Mouse (Mus musculus): ENCODE measurements around the gene Ip6k3. TPM values are rescaled to one million over a fixed set of nuclear protein-coding genes. Genes with fewer than 3 reads are reported as not detected.

The Ip6k3 gene
- polyA plus RNA-seq, 1 experiment from 2014 or later = 0.18 TPM

DNA sequence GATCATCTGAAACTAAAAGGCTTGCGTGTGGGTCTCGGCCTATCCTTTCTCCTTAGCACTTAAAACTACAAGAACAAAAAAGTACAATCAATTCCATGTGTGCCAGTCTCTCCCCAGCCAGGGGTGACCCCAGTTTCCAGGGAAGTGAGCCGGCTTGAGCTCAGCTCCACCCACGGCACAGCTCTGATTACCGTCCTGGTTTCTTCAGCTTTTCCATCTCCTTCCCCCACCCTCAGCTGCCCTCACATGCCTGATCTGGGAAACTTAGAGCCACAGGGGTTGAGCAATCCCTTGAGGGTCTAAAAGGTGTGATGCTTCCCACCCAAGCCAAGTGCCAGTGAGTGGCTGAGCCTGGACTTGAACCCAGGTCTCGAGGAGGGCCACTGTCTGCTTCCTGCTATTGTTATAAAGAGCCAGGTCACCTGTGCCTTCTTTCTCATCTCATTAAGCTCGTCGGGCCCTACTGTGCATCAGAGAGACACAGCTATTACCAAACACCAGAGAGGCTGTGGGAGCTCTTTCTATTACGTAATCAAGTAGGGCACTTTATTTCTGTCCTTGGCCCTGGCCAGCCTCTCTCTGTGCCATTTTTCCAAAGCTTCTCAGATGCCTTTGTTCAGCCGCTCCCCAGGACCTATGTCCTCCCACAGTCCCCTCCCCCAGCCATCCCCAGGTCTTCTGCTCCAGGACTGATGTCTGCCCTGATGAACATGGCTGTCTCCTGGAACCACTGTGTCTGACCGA lies 2.5 kb upstream of the Ip6k3 start:
- H3K4me1 ChIP-seq (replicated peaks) = peaks cover 7% of the 10 kb centered on the region
- no peak overlapping the region for H3K9ac ChIP-seq
- H3K27ac ChIP-seq (ENCODE audit: poor library complexity, severe bottlenecking) = no peak overlapping the region
- 70% methylated on average over 11 of the region's 11 CpGs for whole genome bisulfite sequencing
- peaks cover 14% of the 10 kb centered on the region; the same call in 1 of the 2 replicates for H3K27me3 ChIP-seq (replicated peaks)
- no peaks in the 10 kb centered on the region for H3K36me3 ChIP-seq
- ATAC-seq (ENCODE audit: insufficient number of reproducible peaks, low FRiP score) = no peak
- no peaks in the 10 kb centered on the region for H3K9me3 ChIP-seq (replicated peaks)
- no peak overlapping the region for H3K4me2 ChIP-seq
- H3K4me3 ChIP-seq = no peak overlapping the region

DNA sequence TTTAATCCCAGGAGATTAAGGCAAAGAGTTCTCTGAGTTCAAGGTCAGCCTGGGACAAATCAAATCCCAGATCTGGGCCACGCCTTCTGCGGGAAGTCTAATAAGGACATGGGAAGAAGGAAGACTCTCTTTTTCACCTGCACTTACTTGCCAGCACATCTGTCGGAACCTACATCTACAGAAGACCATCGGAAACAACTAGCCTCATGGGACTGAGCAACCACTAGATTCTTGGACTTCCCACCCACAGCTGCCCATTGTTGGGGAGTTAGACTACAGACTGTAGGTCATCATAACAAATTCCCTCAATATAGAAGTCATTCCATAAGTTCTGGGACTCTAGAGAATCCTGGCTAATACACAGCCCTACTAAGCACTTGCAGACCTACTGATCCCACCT lies 974 bp upstream of the Ip6k3 start:
- no peak for ATAC-seq (ENCODE audit: insufficient number of reproducible peaks, low FRiP score)

DNA sequence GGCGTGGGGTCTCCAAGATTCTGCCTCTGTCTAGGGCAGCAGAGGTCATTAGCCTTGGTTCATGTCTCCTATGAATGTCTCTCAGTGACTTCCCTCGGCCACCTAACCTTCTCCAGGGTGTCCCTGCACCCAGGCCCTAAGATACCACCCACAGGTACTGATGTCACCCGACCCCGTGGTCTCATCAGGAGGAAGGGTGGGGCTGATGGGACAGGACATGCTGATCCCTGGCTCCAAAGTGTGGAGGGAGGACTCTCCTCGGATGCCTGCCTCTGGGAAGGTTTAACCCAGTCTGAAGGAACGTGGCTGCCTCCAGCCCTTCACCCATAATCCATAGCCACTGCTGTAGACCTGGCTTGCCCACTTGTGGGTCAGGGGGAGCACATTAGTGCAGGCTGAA lies 694 bp downstream of the Ip6k3 start:
- ATAC-seq (ENCODE audit: insufficient number of reproducible peaks, low FRiP score) = no peak
- 67% methylated on average over 6 of the region's 6 CpGs for WGBS
- Histone ChIP-seq H3K4me2 (no peak overlapping the region), H3K4me3 (no peak overlapping the region), H3K36me3 (no peaks in the 10 kb centered on the region), H3K27me3 (replicated peaks) (peaks cover 14% of the 10 kb centered on the region; the same call in 1 of the 2 replicates), H3K4me1 (replicated peaks) (peaks cover 7% of the 10 kb centered on the region), H3K27ac (ENCODE audit: poor library complexity, severe bottlenecking) (no peak overlapping the region), H3K9ac (0 out of 2 replicates have a peak overlapping the region, but pooled peaks have one; percentile 2), H3K9me3 (replicated peaks) (no peaks in the 10 kb centered on the region)

More for the DNA sequence above, 974 bp upstream of the Ip6k3 start:
- H3K4me2 ChIP-seq = no peak overlapping the region
- peaks cover 7% of the 10 kb centered on the region for H3K4me1 ChIP-seq (replicated peaks)
- H3K27ac ChIP-seq (ENCODE audit: poor library complexity, severe bottlenecking) = no peak overlapping the region
- no peak overlapping the region for H3K4me3 ChIP-seq
- H3K9me3 ChIP-seq (replicated peaks) = no peaks in the 10 kb centered on the region
- 88% methylated on average over 4 of the region's 4 CpGs for WGBS
- peaks cover 14% of the 10 kb centered on the region; the same call in 1 of the 2 replicates for H3K27me3 ChIP-seq (replicated peaks)
- no peak overlapping the region for H3K9ac ChIP-seq
- H3K36me3 ChIP-seq = no peaks in the 10 kb centered on the region

DNA sequence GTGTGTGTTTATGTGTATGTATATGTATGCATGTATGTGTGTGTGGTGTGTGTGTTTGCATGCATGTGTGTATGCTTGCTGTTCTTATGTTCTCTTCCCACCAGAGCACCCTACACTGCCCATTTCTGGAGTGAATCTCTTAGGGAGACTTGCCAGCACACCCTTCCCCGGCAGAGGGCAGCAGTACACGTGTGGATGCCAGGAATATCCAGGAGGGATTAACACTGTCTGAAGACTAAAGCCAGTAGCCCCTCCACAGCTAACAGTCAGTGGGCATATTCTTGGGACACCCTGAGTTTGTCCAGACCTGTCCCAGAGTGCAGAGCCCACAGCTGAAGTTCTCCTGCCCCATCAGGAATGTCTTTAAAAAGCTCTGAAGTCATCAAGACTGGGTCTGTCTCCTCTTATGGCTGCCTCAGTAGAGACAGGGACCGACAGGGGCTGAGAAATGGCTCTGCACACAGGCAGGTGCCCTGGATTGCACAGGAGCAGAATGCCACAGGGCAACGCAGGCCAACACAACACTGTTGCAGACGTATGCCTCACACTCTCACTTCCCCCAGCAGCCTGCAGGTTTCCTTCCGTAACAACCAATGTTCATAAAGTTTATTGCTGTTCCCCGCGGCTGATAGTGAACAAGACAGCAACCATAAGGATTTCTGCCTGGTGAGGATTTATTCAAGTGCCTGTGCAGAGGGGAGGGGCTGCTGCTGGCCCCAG lies 2.4 kb downstream of the Ip6k3 start:
- peaks cover 10% of the 10 kb centered on the region; the same call in 1 of the 2 replicates for H3K27me3 ChIP-seq (replicated peaks)
- H3K4me3 ChIP-seq = no peak overlapping the region
- H3K36me3 ChIP-seq = no peaks in the 10 kb centered on the region
- H3K4me2 ChIP-seq = no peak overlapping the region
- 59% methylated on average over 8 of the region's 8 CpGs for WGBS
- H3K9me3 ChIP-seq (replicated peaks) = no peaks in the 10 kb centered on the region
- H3K4me1 ChIP-seq (replicated peaks) = peaks cover 12% of the 10 kb centered on the region
- no peak overlapping the region for H3K27ac ChIP-seq (ENCODE audit: poor library complexity, severe bottlenecking)
- ATAC-seq (ENCODE audit: insufficient number of reproducible peaks, low FRiP score) = no peak
- H3K9ac ChIP-seq = no peak overlapping the region

DNA sequence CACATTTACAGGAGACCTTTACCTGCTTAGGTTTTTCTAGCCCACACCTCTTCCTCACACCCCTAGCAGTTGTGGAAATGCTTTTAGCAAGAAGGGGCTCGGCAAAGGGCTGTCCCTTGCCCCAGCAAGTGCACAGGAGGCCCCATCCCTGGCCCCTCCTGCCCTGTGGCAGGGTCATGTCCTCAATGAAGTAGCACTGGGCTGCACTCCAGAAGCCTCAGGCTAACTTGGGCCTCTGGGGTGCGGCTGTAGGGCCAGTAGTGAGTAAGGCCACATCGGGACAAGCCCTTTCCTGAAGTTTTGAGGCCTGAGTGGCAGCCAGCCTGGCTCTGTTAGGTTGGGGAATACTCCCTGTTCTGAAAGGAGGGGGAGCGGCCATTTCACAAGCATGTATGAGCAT lies 6.7 kb downstream of the Ip6k3 start:
- Histone ChIP-seq H3K27me3 (replicated peaks) (no peaks in the 10 kb centered on the region), H3K27ac (ENCODE audit: poor library complexity, severe bottlenecking) (no peak overlapping the region), H3K36me3 (no peaks in the 10 kb centered on the region), H3K9me3 (replicated peaks) (no peaks in the 10 kb centered on the region), H3K9ac (peak overlapping the region; percentile 5; the same call in 1 of the 2 replicates), H3K4me2 (no peak overlapping the region), H3K4me3 (no peak overlapping the region), H3K4me1 (replicated peaks) (peaks cover 22% of the 10 kb centered on the region)
- 67% methylated on average over 4 of the region's 4 CpGs for WGBS
- no peak for ATAC-seq (ENCODE audit: insufficient number of reproducible peaks, low FRiP score)

DNA sequence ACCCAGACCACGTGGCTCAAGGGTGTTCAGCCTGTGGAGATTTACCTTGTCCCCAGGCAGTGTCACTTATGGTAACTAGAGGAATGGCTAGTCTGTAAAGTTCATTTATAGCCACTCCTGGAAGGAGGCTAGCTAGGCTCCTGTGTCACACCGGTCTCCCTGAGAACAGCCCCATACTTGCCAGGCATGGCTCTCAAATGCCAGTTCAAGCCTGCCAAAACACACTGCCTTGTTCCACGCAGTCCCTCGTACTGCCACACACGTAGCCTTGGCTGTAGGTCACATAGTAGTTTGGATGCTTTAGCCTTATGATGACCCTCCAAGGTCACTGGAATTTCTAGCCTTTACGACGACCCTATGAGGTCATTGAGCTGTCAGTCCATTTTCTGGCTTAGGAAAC lies 8.4 kb downstream of the Ip6k3 start:
- no peaks in the 10 kb centered on the region for H3K27me3 ChIP-seq (replicated peaks)
- H3K4me2 ChIP-seq = no peak overlapping the region
- H3K9ac ChIP-seq = no peak overlapping the region
- 70% methylated on average over 7 of the region's 7 CpGs for WGBS
- no peaks in the 10 kb centered on the region for H3K36me3 ChIP-seq
- H3K4me1 ChIP-seq (replicated peaks) = peaks cover 25% of the 10 kb centered on the region
- H3K4me3 ChIP-seq = no peak overlapping the region
- ATAC-seq (ENCODE audit: insufficient number of reproducible peaks, low FRiP score) = no peak
- no peak overlapping the region for H3K27ac ChIP-seq (ENCODE audit: poor library complexity, severe bottlenecking)
- no peaks in the 10 kb centered on the region for H3K9me3 ChIP-seq (replicated peaks)

DNA sequence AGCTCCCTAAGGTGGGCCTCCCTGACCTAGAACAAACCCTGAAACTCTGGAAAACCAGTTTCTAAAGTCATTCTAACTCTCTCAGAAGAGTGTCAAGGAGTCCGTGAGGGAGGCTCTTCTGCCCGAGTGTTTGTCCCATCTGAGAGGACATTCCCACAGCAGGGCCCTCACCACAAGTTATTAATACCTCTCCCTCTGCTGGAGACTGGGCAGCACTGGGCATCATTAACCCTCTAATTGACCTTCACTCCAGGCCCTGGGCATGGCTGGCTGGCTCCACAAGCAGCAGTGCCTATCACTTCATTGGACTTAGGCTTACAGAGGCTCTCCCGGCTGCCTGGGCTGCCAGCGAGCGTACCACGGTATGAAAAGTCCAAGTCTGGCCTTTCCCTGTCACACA lies 9.2 kb downstream of the Ip6k3 start:
- H3K27me3 ChIP-seq (replicated peaks) = no peaks in the 10 kb centered on the region
- no peak for ATAC-seq (ENCODE audit: insufficient number of reproducible peaks, low FRiP score)
- H3K4me2 ChIP-seq = no peak overlapping the region
- 0 out of 2 replicates have a peak overlapping the region, but pooled peaks have one; percentile 2 for H3K9ac ChIP-seq
- H3K4me1 ChIP-seq (replicated peaks) = peaks cover 32% of the 10 kb centered on the region
- H3K4me3 ChIP-seq = no peak overlapping the region
- no peaks in the 10 kb centered on the region for H3K9me3 ChIP-seq (replicated peaks)
- 73% methylated on average over 6 of the region's 6 CpGs for whole genome bisulfite sequencing
- no peaks in the 10 kb centered on the region for H3K36me3 ChIP-seq
- no peak overlapping the region for H3K27ac ChIP-seq (ENCODE audit: poor library complexity, severe bottlenecking)

DNA sequence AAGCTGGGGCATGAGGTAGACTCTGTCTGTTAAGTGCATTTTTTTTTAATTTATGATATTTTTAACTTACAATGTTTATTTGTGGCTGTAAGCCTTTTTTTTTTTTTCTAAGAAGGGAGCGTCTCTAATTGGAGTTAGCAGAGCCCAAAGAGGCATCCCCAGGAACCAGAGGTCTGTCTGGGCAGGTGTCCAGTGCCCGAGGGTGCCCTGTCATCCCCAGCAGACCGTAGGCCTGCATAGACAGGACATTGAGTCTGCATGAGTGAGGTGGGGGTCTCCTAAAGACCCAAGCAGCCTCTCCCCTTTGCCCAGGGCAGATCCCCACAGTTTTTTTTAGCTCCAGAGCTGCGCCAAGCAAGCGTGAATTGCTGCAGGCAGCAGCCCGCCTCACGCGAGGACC lies 11.8 kb downstream of the Ip6k3 start:
- WGBS = 82% methylated on average over 8 of the region's 8 CpGs
- no peak for ATAC-seq (ENCODE audit: insufficient number of reproducible peaks, low FRiP score)
- Histone ChIP-seq H3K27me3 (replicated peaks) (no peaks in the 10 kb centered on the region), H3K4me2 (no peak overlapping the region), H3K4me3 (no peak overlapping the region), H3K27ac (ENCODE audit: poor library complexity, severe bottlenecking) (no peak overlapping the region), H3K9ac (no peak overlapping the region), H3K9me3 (replicated peaks) (no peaks in the 10 kb centered on the region), H3K36me3 (no peaks in the 10 kb centered on the region), H3K4me1 (replicated peaks) (peaks cover 38% of the 10 kb centered on the region)

DNA sequence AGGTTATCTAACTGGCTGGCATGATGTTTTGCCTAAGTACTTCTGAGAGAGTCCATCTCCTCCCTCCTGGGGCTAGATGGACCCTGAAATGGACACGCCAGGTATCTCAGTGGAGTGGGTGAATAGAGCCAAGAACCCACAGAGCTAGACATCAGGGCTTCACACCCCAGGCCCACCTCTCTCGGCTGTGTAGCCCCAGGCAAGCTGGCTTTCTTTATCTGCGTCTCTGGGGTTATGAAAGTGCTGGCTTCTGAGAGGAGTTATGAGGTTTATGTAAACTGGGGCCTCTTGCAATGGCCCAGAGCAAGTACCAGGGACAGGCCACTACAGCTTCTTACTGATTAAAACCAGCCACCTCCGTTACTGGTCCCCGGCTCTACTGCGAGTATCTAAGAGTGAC lies 12.7 kb downstream of the Ip6k3 start:
- Histone ChIP-seq H3K9ac (no peak overlapping the region), H3K4me1 (replicated peaks) (peaks cover 39% of the 10 kb centered on the region), H3K4me2 (no peak overlapping the region), H3K27ac (ENCODE audit: poor library complexity, severe bottlenecking) (no peak overlapping the region), H3K4me3 (no peak overlapping the region), H3K36me3 (no peaks in the 10 kb centered on the region), H3K9me3 (replicated peaks) (no peaks in the 10 kb centered on the region), H3K27me3 (replicated peaks) (0 out of 2 replicates have a peak, but pooled peaks cover 4% of the 10 kb centered on the region)
- WGBS = 73% methylated on average over 6 of the region's 6 CpGs
- ATAC-seq (ENCODE audit: insufficient number of reproducible peaks, low FRiP score) = no peak

DNA sequence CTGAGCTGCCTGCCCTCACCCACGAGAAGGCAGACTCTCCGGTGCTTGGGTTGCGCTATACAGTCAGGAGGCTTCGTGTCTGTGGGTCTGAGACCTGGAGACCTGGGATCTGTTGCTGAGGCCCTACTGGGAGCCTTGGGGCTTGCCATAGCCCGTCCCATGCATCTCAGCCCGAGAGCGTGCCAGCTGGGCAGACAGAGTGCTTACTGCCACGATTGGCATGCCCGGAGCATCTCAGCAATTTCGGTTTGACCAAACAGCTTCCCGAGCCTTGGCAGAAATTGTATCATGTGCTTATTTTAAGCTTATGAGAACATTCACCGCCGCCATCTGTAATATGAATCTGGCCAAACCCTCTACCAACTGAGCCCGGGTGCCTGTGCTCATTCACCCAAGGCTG lies 13.3 kb downstream of the Ip6k3 start:
- Histone ChIP-seq H3K27ac (ENCODE audit: poor library complexity, severe bottlenecking) (no peak overlapping the region), H3K4me2 (no peak overlapping the region)
- no peak for ATAC-seq (ENCODE audit: insufficient number of reproducible peaks, low FRiP score)

DNA sequence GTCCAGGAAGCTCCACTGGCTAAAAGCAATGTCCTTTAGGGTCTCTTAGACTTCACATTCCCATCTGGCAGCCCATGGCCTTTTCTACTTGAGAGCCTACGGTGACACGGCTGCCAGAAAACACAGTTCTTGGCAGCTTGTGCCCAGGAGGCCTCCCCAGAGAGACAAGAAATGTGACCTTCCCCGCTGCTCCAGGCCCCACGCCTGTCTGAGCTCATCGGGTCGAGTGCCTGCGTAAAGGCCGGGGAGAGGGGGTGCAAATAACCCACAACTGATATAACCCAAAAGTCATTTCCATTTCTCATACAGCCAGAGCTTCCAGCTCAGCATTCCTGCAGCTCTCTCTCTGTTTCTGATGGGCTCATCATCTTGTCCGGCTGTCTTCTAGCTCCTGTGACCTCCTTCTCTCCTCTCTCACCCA lies 13.8 kb downstream of the Ip6k3 start:
- ATAC-seq (ENCODE audit: insufficient number of reproducible peaks, low FRiP score) = no peak
- Histone ChIP-seq H3K4me2 (no peak overlapping the region), H3K36me3 (no peaks in the 10 kb centered on the region), H3K4me1 (replicated peaks) (peaks cover 39% of the 10 kb centered on the region), H3K9me3 (replicated peaks) (no peaks in the 10 kb centered on the region), H3K4me3 (no peak overlapping the region), H3K27me3 (replicated peaks) (0 out of 2 replicates have a peak, but pooled peaks cover 4% of the 10 kb centered on the region), H3K27ac (ENCODE audit: poor library complexity, severe bottlenecking) (no peak overlapping the region), H3K9ac (no peak overlapping the region; the same call in 1 of the 2 replicates)
- WGBS = 50% methylated on average over 9 of the region's 9 CpGs

More for the DNA sequence above, 13.3 kb downstream of the Ip6k3 start:
- H3K36me3 ChIP-seq = no peaks in the 10 kb centered on the region
- H3K9me3 ChIP-seq (replicated peaks) = no peaks in the 10 kb centered on the region
- peaks cover 39% of the 10 kb centered on the region for H3K4me1 ChIP-seq (replicated peaks)
- H3K27me3 ChIP-seq (replicated peaks) = 0 out of 2 replicates have a peak, but pooled peaks cover 4% of the 10 kb centered on the region
- no peak overlapping the region; the same call in 1 of the 2 replicates for H3K9ac ChIP-seq
- WGBS = 91% methylated on average over 14 of the region's 14 CpGs
- no peak overlapping the region for H3K4me3 ChIP-seq
